Mouse (Mus musculus) embryonic facial prominence, embryonic 11.5 days (tissue): ENCODE measurements around the gene Cadm1. TPM values are rescaled to one million over a fixed set of nuclear protein-coding genes. Genes with fewer than 3 reads are reported as not detected.

ENCODE experiments used
- ATAC-seq: fragments of 200-750 bp; cut with Nextera tagmentation; replicated peaks from 2 replicates; pipeline ENCODE4 v1.8.0; 2017; ENCODE audit warnings: low read depth; ENCODE audit not compliant: insufficient number of reproducible peaks, low FRiP score, low TSS enrichment
- DNase-seq: peaks from one replicate; pipeline ENCODE4 v3.0.0-alpha.2; 2015; ENCODE audit warnings: low spot score
- H3K27ac ChIP-seq: fragments of 300-500 bp; sonication (generic); replicated peaks from 2 replicates; pipeline ENCODE4 v1.5.1; 2014; ENCODE audit warnings: mild to moderate bottlenecking, low read depth, low read length, control low read depth
- H3K27me3 ChIP-seq: fragments of 300-500 bp; sonication (generic); 2 replicates; pipeline ENCODE4 v1.6.1; 2014; ENCODE audit warnings: mild to moderate bottlenecking, low read length, moderate library complexity, mixed read lengths; ENCODE audit not compliant: control insufficient read depth, insufficient read depth
- H3K36me3 ChIP-seq: fragments of 300-500 bp; sonication (generic); replicated peaks from 2 replicates; pipeline ENCODE4 v1.6.1; 2014; ENCODE audit warnings: low read depth, mild to moderate bottlenecking, low read length, moderate library complexity, mixed read lengths; ENCODE audit not compliant: control insufficient read depth, insufficient read depth
- H3K4me1 ChIP-seq: fragments of 300-500 bp; sonication (generic); 2 replicates; pipeline ENCODE4 v1.6.1; 2014; ENCODE audit warnings: low read length, mixed read lengths; ENCODE audit not compliant: control insufficient read depth, insufficient read depth
- H3K4me2 ChIP-seq: fragments of 300-500 bp; sonication (generic); 2 replicates; pipeline ENCODE4 v1.6.1; 2014; ENCODE audit warnings: low read depth, mild to moderate bottlenecking, control low read depth, low read length, moderate library complexity
- H3K4me3 ChIP-seq: fragments of 300-500 bp; sonication (generic); 2 replicates; pipeline ENCODE4 v1.5.1; 2014; ENCODE audit warnings: low read depth, low read length, control low read depth
- H3K9ac ChIP-seq: fragments of 300-500 bp; sonication (generic); replicated peaks from 2 replicates; pipeline ENCODE4 v1.6.1; 2014; ENCODE audit warnings: mild to moderate bottlenecking, control low read depth, low read length
- H3K9me3 ChIP-seq: fragments of 300-500 bp; sonication (generic); replicated peaks from 2 replicates; pipeline ENCODE4 v1.6.1; 2016; ENCODE audit warnings: mild to moderate bottlenecking, low read length, inconsistent platforms, mixed read lengths; ENCODE audit not compliant: control insufficient read depth
- WGBS: fragments of 180-500 bp; shearing (Covaris S2); extraction: QIAGEN DNeasy Blood & Tissue Kit; methylation state at CpG from one replicate; pipeline ENCODE4 v1.1.7; 2014; 5-methylcytosine and 5-hydroxymethylcytosine counted together
- polyA plus RNA-seq: library from polyadenylated mRNA; unstranded; fragments of >200 nt; fragmentation: Nextera tagmentation; extraction: Ambion mirVana; gene quantifications from 2 replicates; pipeline ENCODE4 v1.2.1, GENCODE M21; 2014

The Cadm1 gene
- polyA plus RNA-seq, 1 experiment from 2014 or later = 99.3 TPM

DNA sequence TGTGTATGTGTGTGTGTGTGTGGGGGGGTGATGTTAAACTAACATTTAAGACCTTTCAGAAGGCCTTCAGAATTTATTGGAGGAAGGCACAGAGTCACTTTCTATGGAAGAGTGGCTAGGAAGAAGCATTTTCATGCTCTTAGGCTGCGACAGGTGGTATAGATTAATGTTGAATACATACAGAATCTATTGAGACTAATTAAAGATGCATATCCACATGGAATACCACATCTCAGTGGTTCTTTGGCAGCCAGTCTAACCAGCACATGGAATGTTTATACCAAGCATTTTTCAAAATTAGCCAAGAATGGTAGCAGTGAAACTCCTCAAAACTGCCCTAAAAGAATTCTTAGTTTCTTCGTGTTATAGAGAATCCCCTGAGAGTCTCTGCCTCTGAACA lies 227.8 kb downstream of the Cadm1 start:
- Histone ChIP-seq H3K36me3 (no peaks in the 10 kb centered on the region), H3K27me3 (no peaks in the 10 kb centered on the region), H3K4me1 (peaks cover 5% of the 10 kb centered on the region), H3K9me3 (no peaks in the 10 kb centered on the region), H3K4me2 (no peak overlapping the region), H3K9ac (no peak overlapping the region), H3K27ac (no peak overlapping the region), H3K4me3 (no peak overlapping the region)
- no peak for DNase-seq
- no peak for ATAC-seq
- 82% methylated on average over 2 of the region's 2 CpGs for WGBS

DNA sequence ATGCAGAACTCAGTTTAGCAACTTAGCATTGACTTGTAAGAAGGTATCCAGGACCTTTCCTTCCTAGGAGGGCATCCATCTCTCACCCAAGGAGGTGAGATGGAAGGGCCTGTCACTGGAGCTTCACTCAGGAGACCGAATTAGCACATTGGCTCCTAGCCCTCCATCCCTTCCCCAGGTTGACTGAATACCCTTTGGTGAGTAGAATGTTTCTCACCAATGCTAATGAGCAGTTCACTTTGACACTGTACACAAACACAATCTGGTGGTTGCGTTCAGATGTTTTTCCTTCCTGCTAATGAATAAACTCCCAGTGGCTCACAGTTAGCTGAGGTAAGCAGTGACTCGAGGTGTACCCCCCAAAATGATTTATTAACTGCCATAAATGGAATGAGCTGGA lies 228.3 kb downstream of the Cadm1 start:
- ATAC-seq = no peak
- 72% methylated on average over 3 of the region's 3 CpGs for whole genome bisulfite sequencing

DNA sequence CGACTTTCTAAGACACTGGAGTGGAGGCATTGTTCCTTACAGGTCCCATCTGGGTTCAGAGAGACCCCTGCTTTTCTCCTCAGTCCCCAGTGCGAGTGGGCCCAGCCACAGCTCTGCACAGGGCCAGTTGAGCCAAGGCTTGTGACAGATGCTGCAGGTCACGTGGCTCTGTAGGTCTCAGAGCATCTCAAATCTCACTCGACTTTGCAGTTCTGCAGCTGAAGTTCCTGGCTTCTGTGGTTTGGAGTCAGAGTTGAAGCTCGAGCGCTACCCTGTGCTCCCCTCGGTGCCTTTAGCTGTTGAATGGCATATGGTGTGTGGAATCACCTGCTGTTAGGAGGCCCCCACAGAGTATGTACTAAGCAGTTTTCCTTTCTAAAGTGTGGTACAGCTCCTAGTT lies 229.8 kb downstream of the Cadm1 start:
- Histone ChIP-seq H3K27me3 (no peaks in the 10 kb centered on the region), H3K4me2 (no peak overlapping the region), H3K9ac (no peak overlapping the region), H3K36me3 (no peaks in the 10 kb centered on the region), H3K9me3 (no peaks in the 10 kb centered on the region), H3K4me3 (no peak overlapping the region), H3K4me1 (no peaks in the 10 kb centered on the region), H3K27ac (no peak overlapping the region)
- DNase-seq (no peak), ATAC-seq (no peak)
- WGBS = 71% methylated on average over 7 of the region's 7 CpGs

More for the DNA sequence above, 228.3 kb downstream of the Cadm1 start:
- H3K9me3 ChIP-seq = no peaks in the 10 kb centered on the region
- no peak for DNase-seq
- H3K36me3 ChIP-seq = no peaks in the 10 kb centered on the region
- H3K27me3 ChIP-seq = no peaks in the 10 kb centered on the region
- H3K4me3 ChIP-seq = no peak overlapping the region
- peaks cover 5% of the 10 kb centered on the region for H3K4me1 ChIP-seq
- no peak overlapping the region for H3K27ac ChIP-seq
- no peak overlapping the region for H3K4me2 ChIP-seq
- H3K9ac ChIP-seq = no peak overlapping the region

DNA sequence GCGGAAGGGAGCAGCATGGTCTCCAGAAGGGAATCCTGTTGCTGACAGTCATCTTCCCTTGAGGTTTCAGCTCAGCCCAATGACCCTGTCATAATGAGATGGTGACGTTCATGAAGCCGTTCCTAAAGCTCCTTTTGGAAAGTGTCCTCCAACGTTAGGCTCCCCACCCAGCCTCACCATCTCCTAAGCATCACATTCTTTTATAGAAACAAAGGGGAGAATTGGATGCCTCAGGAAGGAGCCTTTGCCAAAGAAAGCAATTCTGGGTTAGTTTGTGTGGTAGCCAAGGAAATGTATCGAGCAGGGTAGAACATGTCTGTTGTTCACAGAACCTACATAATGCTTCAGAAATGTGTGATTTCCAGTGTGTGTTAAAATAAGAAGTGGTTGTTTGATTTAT lies 231.6 kb downstream of the Cadm1 start:
- no peak for DNase-seq
- Histone ChIP-seq H3K27me3 (no peaks in the 10 kb centered on the region), H3K4me3 (no peak overlapping the region), H3K4me2 (no peak overlapping the region), H3K9ac (no peak overlapping the region), H3K4me1 (no peaks in the 10 kb centered on the region), H3K27ac (no peak overlapping the region), H3K9me3 (no peaks in the 10 kb centered on the region), H3K36me3 (no peaks in the 10 kb centered on the region)
- WGBS = 79% methylated on average over 5 of the region's 5 CpGs
- ATAC-seq = no peak

DNA sequence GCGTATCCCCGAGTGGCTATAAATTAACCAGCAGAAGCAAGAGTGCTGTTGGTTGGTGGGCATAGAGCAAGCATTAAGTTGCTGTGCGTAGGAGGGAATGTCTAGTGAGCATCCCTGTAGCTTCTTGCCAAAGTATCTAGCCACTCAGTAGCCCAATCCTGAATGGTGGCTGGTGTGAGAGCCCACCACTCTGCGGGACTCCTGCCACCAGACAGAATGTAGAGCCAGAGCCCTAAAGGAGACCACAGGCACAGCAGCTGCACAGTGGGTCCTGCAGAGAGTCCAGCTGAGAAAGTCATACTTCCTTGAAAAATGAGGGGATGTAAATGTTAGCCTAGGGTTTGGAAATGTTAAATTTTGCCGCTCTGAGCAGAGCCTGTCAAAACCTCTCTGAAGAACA lies 232.9 kb downstream of the Cadm1 start:
- Histone ChIP-seq H3K4me3 (no peak overlapping the region), H3K9me3 (no peaks in the 10 kb centered on the region), H3K27me3 (no peaks in the 10 kb centered on the region), H3K27ac (no peak overlapping the region), H3K9ac (no peak overlapping the region), H3K4me2 (no peak overlapping the region), H3K36me3 (no peaks in the 10 kb centered on the region), H3K4me1 (no peaks in the 10 kb centered on the region)
- ATAC-seq (no peak), DNase-seq (no peak)
- WGBS = 93% methylated on average over 5 of the region's 5 CpGs

DNA sequence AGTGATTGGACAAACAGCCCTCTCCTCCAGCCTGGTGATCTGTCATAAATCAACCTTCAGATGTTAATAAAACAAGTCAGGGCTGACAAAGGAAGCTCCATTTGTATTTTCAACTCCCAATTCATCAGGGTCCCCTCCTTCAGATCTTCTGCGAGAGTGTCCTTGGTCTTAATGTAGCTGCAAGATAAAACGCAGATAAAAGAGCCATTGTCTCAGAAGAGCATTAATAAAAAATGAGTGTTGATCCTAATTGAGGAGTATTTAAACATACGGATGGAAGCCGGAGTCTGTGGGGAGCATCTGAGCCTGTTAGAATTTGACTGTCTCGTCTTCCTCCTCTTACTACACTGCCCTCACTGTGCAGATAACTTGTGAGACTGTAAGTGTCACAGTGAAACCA lies 234.9 kb downstream of the Cadm1 start:
- WGBS = 71% methylated on average over 5 of the region's 5 CpGs
- H3K27ac ChIP-seq = no peak overlapping the region
- no peak for DNase-seq

DNA sequence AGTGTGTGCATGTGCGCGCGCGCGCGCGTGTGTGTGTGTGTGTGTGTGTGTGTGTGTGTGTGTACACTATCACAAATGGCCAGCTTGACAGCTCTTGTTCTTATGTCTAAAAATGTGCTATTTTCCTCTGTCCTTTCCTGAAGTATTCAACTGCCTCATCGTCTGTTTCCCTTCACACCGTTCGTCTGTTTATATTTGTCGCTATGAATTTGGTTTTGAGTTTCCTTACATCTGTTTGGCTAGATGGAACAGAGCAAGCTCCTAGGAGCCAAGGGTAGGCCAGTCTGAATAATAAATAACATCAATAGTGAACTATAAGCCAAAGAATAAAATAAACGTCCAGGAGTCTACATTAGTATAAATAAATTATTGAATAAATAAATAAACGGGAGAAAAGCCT lies 235.3 kb downstream of the Cadm1 start:
- Histone ChIP-seq H3K4me2 (no peak overlapping the region), H3K4me1 (no peaks in the 10 kb centered on the region), H3K9me3 (no peaks in the 10 kb centered on the region), H3K4me3 (no peak overlapping the region), H3K36me3 (no peaks in the 10 kb centered on the region), H3K9ac (no peak overlapping the region), H3K27ac (no peak overlapping the region), H3K27me3 (no peaks in the 10 kb centered on the region)
- ATAC-seq (no peak), DNase-seq (no peak)
- WGBS = 86% methylated on average over 13 of the region's 13 CpGs

More for the DNA sequence above, 234.9 kb downstream of the Cadm1 start:
- H3K4me2 ChIP-seq = no peak overlapping the region
- ATAC-seq = no peak
- H3K9ac ChIP-seq = no peak overlapping the region
- no peaks in the 10 kb centered on the region for H3K4me1 ChIP-seq
- H3K9me3 ChIP-seq = no peaks in the 10 kb centered on the region
- H3K36me3 ChIP-seq = no peaks in the 10 kb centered on the region
- no peaks in the 10 kb centered on the region for H3K27me3 ChIP-seq
- no peak overlapping the region for H3K4me3 ChIP-seq

DNA sequence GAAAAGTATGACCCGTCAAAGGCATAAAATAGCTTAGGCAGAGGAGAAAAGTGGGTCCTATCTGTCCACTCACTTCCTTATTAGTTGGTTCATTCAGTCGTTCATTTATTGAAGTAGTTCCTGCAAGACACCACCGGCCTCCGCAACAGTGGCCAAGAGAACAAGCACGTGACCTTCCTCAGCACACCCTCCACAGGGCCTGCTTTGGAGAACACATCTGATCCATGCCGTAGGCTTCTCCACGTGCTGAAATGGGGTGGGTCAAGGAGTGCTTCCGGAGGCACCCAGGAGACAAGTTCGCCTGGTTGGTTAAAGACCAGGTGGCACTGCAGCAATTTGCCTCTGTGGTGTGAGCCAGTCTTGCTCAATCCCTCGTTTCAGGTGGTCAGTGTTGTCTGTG lies 236.4 kb downstream of the Cadm1 start:
- Histone ChIP-seq H3K9me3 (no peaks in the 10 kb centered on the region), H3K9ac (no peak overlapping the region), H3K4me1 (no peaks in the 10 kb centered on the region), H3K27ac (no peak overlapping the region), H3K4me3 (no peak overlapping the region), H3K27me3 (no peaks in the 10 kb centered on the region), H3K4me2 (no peak overlapping the region), H3K36me3 (no peaks in the 10 kb centered on the region)
- 89% methylated on average over 10 of the region's 10 CpGs for WGBS
- ATAC-seq (no peak), DNase-seq (no peak)
